Mouse (Mus musculus) ZHBTc4 (cell line): ENCODE data around the gene Samt4.

Experiments
- DNase-seq: peaks from one replicate; pipeline ENCODE4 v3.0.0-alpha.2; 2011; ENCODE audit warnings: low read depth, low spot score

The Samt4 gene

DNA sequence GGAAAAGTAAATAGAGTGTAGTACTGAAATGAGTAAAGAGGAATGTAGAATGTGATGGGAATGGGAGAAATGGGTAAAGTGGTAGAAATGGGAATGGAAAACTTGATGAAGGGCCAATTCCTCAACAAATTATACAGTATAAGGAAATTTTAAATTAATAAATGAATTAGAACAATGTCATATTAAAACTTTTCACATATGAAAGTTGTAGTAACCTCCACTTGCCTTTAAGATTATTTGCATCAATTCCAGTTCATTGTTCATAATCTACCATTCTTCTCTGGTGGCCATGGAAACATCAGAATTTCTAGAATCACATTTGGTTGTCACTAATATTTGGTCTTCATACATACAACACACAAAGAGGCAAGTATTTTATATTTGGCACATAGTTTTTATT is at the start of gene Samt4:
Gene Samt4 (plus strand): TSS at position 301 of the 400 bp plus-strand sequence.
- DNase-seq: no peak

GRCm38 (mm10) chrX:154443696-154444095 is 38.1 kb upstream of the Samt4 start:
- peak; percentile 65 for DNase-seq

DNA sequence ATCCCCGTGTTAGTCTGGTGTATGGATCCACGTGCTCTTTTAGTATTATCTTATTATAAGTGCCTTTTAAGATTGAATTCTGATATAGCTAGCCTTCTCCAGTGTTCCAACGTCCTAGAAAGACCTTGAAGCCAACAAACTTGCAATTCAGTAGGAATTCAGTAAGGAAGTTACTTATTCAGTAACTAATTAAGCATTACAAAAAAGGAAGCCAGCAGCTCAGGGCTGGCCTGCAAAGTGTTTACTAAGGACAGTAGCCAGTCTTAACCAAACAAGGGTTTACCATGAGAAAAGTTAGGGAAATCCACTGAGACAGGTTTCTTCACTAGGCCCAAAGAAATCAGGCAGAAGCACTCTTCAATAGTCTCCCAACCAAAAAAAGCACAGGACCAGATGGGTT is 13.4 kb upstream of the Samt4 start:
- DNase-seq: peak; percentile 30
